Mouse (Mus musculus): ENCODE results near the gene Olfr314. TPM values are rescaled to one million over a fixed set of nuclear protein-coding genes. Genes with fewer than 3 reads are reported as not detected.
"Not testable (repeated sequence)": the region's sequence is repeated elsewhere in the genome, so short reads cannot be mapped to it uniquely, and the experiment has no call there.

Olfr314 gene
- polyA plus RNA-seq, 1 experiment from 2014 or later, result not detected

- Histone ChIP-seq H3K4me1 (ENCODE audit: control insufficient read depth, insufficient read depth, low read length) (no peaks in the 10 kb centered on the region), H3K9me3 (ENCODE audit: control insufficient read depth, low read length) (no peaks in the 10 kb centered on the region), H3K4me2 (ENCODE audit: low read length) (no peak overlapping the region), H3K27ac (replicated peaks; ENCODE audit: low read depth, low read length) (no peak overlapping the region), H3K36me3 (ENCODE audit: control insufficient read depth, insufficient read depth, low read length) (no peaks in the 10 kb centered on the region), H3K4me3 (replicated peaks; ENCODE audit: low read depth, low read length) (no peak overlapping the region), H3K27me3 (ENCODE audit: control insufficient read depth, insufficient read depth, low read length) (no peaks in the 10 kb centered on the region), H3K9ac (replicated peaks; ENCODE audit: low read length) (no peak overlapping the region)
- DNase-seq (no peak), ATAC-seq (ENCODE audit: low FRiP score, low TSS enrichment) (no peak)
- WGBS, result 3% methylated on average over 1 of the region's 1 CpGs
Measured at GRCm38 (mm10) chr11:58812001-58812400, 29.2 kb downstream of the Olfr314 start.

DNA sequence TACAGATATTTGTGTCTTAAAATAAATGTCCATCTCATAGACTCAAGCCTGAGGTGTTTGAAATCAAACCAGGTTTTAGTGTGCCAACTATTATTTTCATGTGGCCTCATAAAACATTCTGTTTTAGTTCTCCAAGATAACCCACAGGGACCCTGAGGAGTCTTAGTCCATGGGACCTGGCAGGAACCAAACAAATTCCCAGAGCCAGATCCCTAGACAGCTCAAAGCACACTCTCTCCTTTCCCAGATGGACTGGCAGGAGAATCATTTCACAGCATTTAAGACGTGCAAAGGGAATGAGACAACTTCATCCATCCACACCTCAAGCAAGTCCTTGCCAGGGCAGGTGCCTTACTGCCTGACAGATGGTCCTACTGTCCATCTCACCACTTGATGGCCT lies 31.9 kb downstream of the Olfr314 start, which contains the start of gene Olfr313:
TSS of gene Olfr313 (plus strand) at position 301 of the 400 bp plus-strand sequence.
- not testable (repeated sequence) for H3K36me3 ChIP-seq (ENCODE audit: control insufficient read depth, insufficient read depth, low read length); H3K4me1 ChIP-seq (ENCODE audit: control insufficient read depth, insufficient read depth, low read length); H3K27me3 ChIP-seq (ENCODE audit: control insufficient read depth, insufficient read depth, low read length); H3K4me3 ChIP-seq (replicated peaks; ENCODE audit: low read depth, low read length); H3K27ac ChIP-seq (replicated peaks; ENCODE audit: low read depth, low read length); ATAC-seq (ENCODE audit: low FRiP score, low TSS enrichment); H3K9me3 ChIP-seq (ENCODE audit: control insufficient read depth, low read length); H3K4me2 ChIP-seq (ENCODE audit: low read length); DNase-seq; H3K9ac ChIP-seq (replicated peaks; ENCODE audit: low read length)
- 67% methylated on average over 1 of the region's 1 CpGs for WGBS

- Histone ChIP-seq H3K4me3 (replicated peaks; ENCODE audit: low read depth, low read length) (no peak overlapping the region), H3K4me1 (ENCODE audit: control insufficient read depth, insufficient read depth, low read length) (no peaks in the 10 kb centered on the region), H3K9ac (replicated peaks; ENCODE audit: low read length) (no peak overlapping the region), H3K36me3 (ENCODE audit: control insufficient read depth, insufficient read depth, low read length) (no peaks in the 10 kb centered on the region), H3K9me3 (ENCODE audit: control insufficient read depth, low read length) (no peaks in the 10 kb centered on the region), H3K27ac (replicated peaks; ENCODE audit: low read depth, low read length) (no peak overlapping the region), H3K4me2 (ENCODE audit: low read length) (no peak overlapping the region), H3K27me3 (ENCODE audit: control insufficient read depth, insufficient read depth, low read length) (no peaks in the 10 kb centered on the region)
- WGBS, result 78% methylated on average over 1 of the region's 1 CpGs
- ATAC-seq (ENCODE audit: low FRiP score, low TSS enrichment) (no peak), DNase-seq (no peak)
Measured at GRCm38 (mm10) chr11:58815676-58816075, 32.9 kb downstream of the Olfr314 start.

GRCm38 (mm10) chr11:58828937-58829336 lies 46.2 kb downstream of the Olfr314 start, which contains the start of gene Olfr312:
TSS of gene Olfr312 (plus strand) at chr11:58829237.
- not testable (repeated sequence) for ATAC-seq (ENCODE audit: low FRiP score, low TSS enrichment); H3K4me3 ChIP-seq (replicated peaks; ENCODE audit: low read depth, low read length); H3K27me3 ChIP-seq (ENCODE audit: control insufficient read depth, insufficient read depth, low read length); H3K36me3 ChIP-seq (ENCODE audit: control insufficient read depth, insufficient read depth, low read length); H3K9ac ChIP-seq (replicated peaks; ENCODE audit: low read length); H3K4me1 ChIP-seq (ENCODE audit: control insufficient read depth, insufficient read depth, low read length); H3K9me3 ChIP-seq (ENCODE audit: control insufficient read depth, low read length); H3K4me2 ChIP-seq (ENCODE audit: low read length); H3K27ac ChIP-seq (replicated peaks; ENCODE audit: low read depth, low read length); DNase-seq

GRCm38 (mm10) chr11:58829764-58830163 lies 47.0 kb downstream of the Olfr314 start:
- Histone ChIP-seq H3K36me3 (ENCODE audit: control insufficient read depth, insufficient read depth, low read length) (no peaks in the 10 kb centered on the region), H3K4me1 (ENCODE audit: control insufficient read depth, insufficient read depth, low read length) (no peaks in the 10 kb centered on the region), H3K9me3 (ENCODE audit: control insufficient read depth, low read length) (no peaks in the 10 kb centered on the region), H3K4me3 (replicated peaks; ENCODE audit: low read depth, low read length) (no peak overlapping the region), H3K27ac (replicated peaks; ENCODE audit: low read depth, low read length) (no peak overlapping the region), H3K4me2 (ENCODE audit: low read length) (no peak overlapping the region), H3K27me3 (ENCODE audit: control insufficient read depth, insufficient read depth, low read length) (no peaks in the 10 kb centered on the region), H3K9ac (replicated peaks; ENCODE audit: low read length) (no peak overlapping the region)
- DNase-seq, result no peak
- no peak for ATAC-seq (ENCODE audit: low FRiP score, low TSS enrichment)
- WGBS, result 82% methylated on average over 3 of the region's 3 CpGs

- not testable (repeated sequence) for ATAC-seq (ENCODE audit: low FRiP score, low TSS enrichment); H3K4me3 ChIP-seq (replicated peaks; ENCODE audit: low read depth, low read length); H3K9ac ChIP-seq (replicated peaks; ENCODE audit: low read length)
Measured at GRCm38 (mm10) chr11:58832541-58832940, 49.8 kb downstream of the Olfr314 start.

More at GRCm38 (mm10) chr11:58832541-58832940, 49.8 kb downstream of the Olfr314 start:
- not testable (repeated sequence) for H3K9me3 ChIP-seq (ENCODE audit: control insufficient read depth, low read length); DNase-seq; H3K36me3 ChIP-seq (ENCODE audit: control insufficient read depth, insufficient read depth, low read length); H3K27ac ChIP-seq (replicated peaks; ENCODE audit: low read depth, low read length); H3K4me1 ChIP-seq (ENCODE audit: control insufficient read depth, insufficient read depth, low read length); H3K27me3 ChIP-seq (ENCODE audit: control insufficient read depth, insufficient read depth, low read length); H3K4me2 ChIP-seq (ENCODE audit: low read length)
- WGBS, result 72% methylated on average over 3 of the region's 3 CpGs

Other genes starting within 250 kb of the Olfr314 start
- not detected in 2 replicates for gene Olfr330, start 248.1 kb upstream of the Olfr314 start, polyA plus RNA-seq (2014; fragmentation: Nextera tagmentation; extraction: Ambion mirVana)
- not detected in 2 replicates for gene Olfr329-ps, start 236.5 kb upstream of the Olfr314 start, polyA plus RNA-seq (2014; fragmentation: Nextera tagmentation; extraction: Ambion mirVana)
- 0.12 TPM in 1 of 2 replicates, not detected in the other for gene Olfr328, start 227.3 kb upstream of the Olfr314 start, polyA plus RNA-seq (2014; fragmentation: Nextera tagmentation; extraction: Ambion mirVana)
- not detected in 2 replicates for gene Olfr224, start 212.4 kb upstream of the Olfr314 start, polyA plus RNA-seq (2014; fragmentation: Nextera tagmentation; extraction: Ambion mirVana)
- gene Olfr325, start 205.2 kb upstream of the Olfr314 start, polyA plus RNA-seq (2014; fragmentation: Nextera tagmentation; extraction: Ambion mirVana), result not detected in 2 replicates
- gene Olfr324, start 187.8 kb upstream of the Olfr314 start, polyA plus RNA-seq (2014; fragmentation: Nextera tagmentation; extraction: Ambion mirVana), result not detected in 2 replicates
- not detected in 2 replicates for gene 2210407C18Rik, start 166.9 kb upstream of the Olfr314 start, polyA plus RNA-seq (2014; fragmentation: Nextera tagmentation; extraction: Ambion mirVana)
- not detected in 2 replicates for gene Olfr323, start 152.5 kb upstream of the Olfr314 start, polyA plus RNA-seq (2014; fragmentation: Nextera tagmentation; extraction: Ambion mirVana)
- 0.09 and 0.16 TPM in 2 replicates for gene Trim58, start 142.5 kb upstream of the Olfr314 start, polyA plus RNA-seq (2014; fragmentation: Nextera tagmentation; extraction: Ambion mirVana)
- gene Olfr322, start 124.2 kb upstream of the Olfr314 start, polyA plus RNA-seq (2014; fragmentation: Nextera tagmentation; extraction: Ambion mirVana), result not detected in 2 replicates
- not detected in 2 replicates for gene Olfr320, start 101.9 kb upstream of the Olfr314 start, polyA plus RNA-seq (2014; fragmentation: Nextera tagmentation; extraction: Ambion mirVana)
- not detected in 2 replicates for gene Olfr319, start 83.8 kb upstream of the Olfr314 start, polyA plus RNA-seq (2014; fragmentation: Nextera tagmentation; extraction: Ambion mirVana)
- not detected in 2 replicates for gene Olfr318, start 58.9 kb upstream of the Olfr314 start, polyA plus RNA-seq (2014; fragmentation: Nextera tagmentation; extraction: Ambion mirVana)
- gene Olfr317, start 43.7 kb upstream of the Olfr314 start, polyA plus RNA-seq (2014; fragmentation: Nextera tagmentation; extraction: Ambion mirVana), result 0.19 and 0.25 TPM in 2 replicates
- not detected in 2 replicates for gene Olfr316, start 30.2 kb upstream of the Olfr314 start, polyA plus RNA-seq (2014; fragmentation: Nextera tagmentation; extraction: Ambion mirVana)
- gene Olfr315, start 9.8 kb upstream of the Olfr314 start, polyA plus RNA-seq (2014; fragmentation: Nextera tagmentation; extraction: Ambion mirVana), result not detected in 2 replicates
- 6.6 and 11.4 TPM in 2 replicates for gene Fam183b, start 19.0 kb downstream of the Olfr314 start, polyA plus RNA-seq (2014; fragmentation: Nextera tagmentation; extraction: Ambion mirVana)
- gene Olfr313, start 32.0 kb downstream of the Olfr314 start, polyA plus RNA-seq (2014; fragmentation: Nextera tagmentation; extraction: Ambion mirVana), result not detected in 2 replicates
- gene Olfr312, start 46.3 kb downstream of the Olfr314 start, polyA plus RNA-seq (2014; fragmentation: Nextera tagmentation; extraction: Ambion mirVana), result not detected in 2 replicates
- gene Olfr311, start 56.3 kb downstream of the Olfr314 start, polyA plus RNA-seq (2014; fragmentation: Nextera tagmentation; extraction: Ambion mirVana), result not detected in 2 replicates
- gene Gm12258, start 64.2 kb downstream of the Olfr314 start, polyA plus RNA-seq (2014; fragmentation: Nextera tagmentation; extraction: Ambion mirVana), result 23.7 and 26.8 TPM in 2 replicates
- 9.1 and 14.4 TPM in 2 replicates for gene 2810021J22Rik, start 84.3 kb downstream of the Olfr314 start, polyA plus RNA-seq (2014; fragmentation: Nextera tagmentation; extraction: Ambion mirVana)
- 5.9 and 9.1 TPM in 2 replicates for gene Zfp39, start 121.3 kb downstream of the Olfr314 start, polyA plus RNA-seq (2014; fragmentation: Nextera tagmentation; extraction: Ambion mirVana)
- 0.09 TPM in 1 of 2 replicates, not detected in the other for gene Btnl10, start 135.0 kb downstream of the Olfr314 start, polyA plus RNA-seq (2014; fragmentation: Nextera tagmentation; extraction: Ambion mirVana)
- 641 and 678 TPM in 2 replicates for gene Rnf187, start 156.0 kb downstream of the Olfr314 start, polyA plus RNA-seq (2014; fragmentation: Nextera tagmentation; extraction: Ambion mirVana)
- 239 and 784 TPM in 2 replicates for gene Hist3h2ba, start 166.0 kb downstream of the Olfr314 start, polyA plus RNA-seq (2014; fragmentation: Nextera tagmentation; extraction: Ambion mirVana)
- gene Hist3h2a, start 171.7 kb downstream of the Olfr314 start, polyA plus RNA-seq (2014; fragmentation: Nextera tagmentation; extraction: Ambion mirVana), result 129 and 130 TPM in 2 replicates
- gene Trim17, start 171.7 kb downstream of the Olfr314 start, polyA plus RNA-seq (2014; fragmentation: Nextera tagmentation; extraction: Ambion mirVana), result 1.1 and 1.3 TPM in 2 replicates
- 18.6 and 20.8 TPM in 2 replicates for gene Trim11, start 195.1 kb downstream of the Olfr314 start, polyA plus RNA-seq (2014; fragmentation: Nextera tagmentation; extraction: Ambion mirVana)